Mouse (Mus musculus) lung, adult 2 months (tissue): ENCODE data around the gene Tdrd3. TPM values are rescaled to one million over a fixed set of nuclear protein-coding genes. Genes with fewer than 3 reads are reported as not detected.

ENCODE experiments used
- DNase-seq: peaks from one replicate; pipeline ENCODE4 v3.0.0; 2022
- H3K4me1 ChIP-seq: fragments of 200-500 bp; 2 replicates; pipeline ENCODE4 v1.6.1; 2011; ENCODE audit warnings: low read length; ENCODE audit not compliant: control insufficient read depth, insufficient read depth
- H3K4me3 ChIP-seq: fragments of 200-500 bp; replicated peaks from 2 replicates; pipeline ENCODE3; 2011; ENCODE audit warnings: low read depth, mild to moderate bottlenecking, control low read depth, low read length; ENCODE audit errors: extremely low read depth
- CTCF ChIP-seq: fragments of 200-500 bp; IDR thresholded peaks from 2 replicates; pipeline ENCODE4 v1.5.1; 2011; ENCODE audit warnings: mild to moderate bottlenecking, low read length, control low read depth; ENCODE audit not compliant: insufficient read depth
- POLR2A ChIP-seq: fragments of 200-500 bp; IDR thresholded peaks from 2 replicates; pipeline ENCODE4 v1.6.1; 2011; ENCODE audit warnings: low read depth, mild to moderate bottlenecking, control low read depth, low read length, borderline replicate concordance; ENCODE audit errors: extremely low read depth
- WGBS: fragments of 180-500 bp; shearing (Covaris S2); methylation state at CpG from one replicate; pipeline ENCODE4 v1.1.7; 2018; 5-methylcytosine and 5-hydroxymethylcytosine counted together
- polyA plus RNA-seq: library from polyadenylated mRNA; depleted of rRNA; stranded (reverse); fragments of >200 nt; gene quantifications from 2 replicates; pipeline ENCODE4 v1.2.3, GENCODE M21; 2012

Tdrd3 gene
- polyA plus RNA-seq, 1 experiment = 4.8 TPM

DNA sequence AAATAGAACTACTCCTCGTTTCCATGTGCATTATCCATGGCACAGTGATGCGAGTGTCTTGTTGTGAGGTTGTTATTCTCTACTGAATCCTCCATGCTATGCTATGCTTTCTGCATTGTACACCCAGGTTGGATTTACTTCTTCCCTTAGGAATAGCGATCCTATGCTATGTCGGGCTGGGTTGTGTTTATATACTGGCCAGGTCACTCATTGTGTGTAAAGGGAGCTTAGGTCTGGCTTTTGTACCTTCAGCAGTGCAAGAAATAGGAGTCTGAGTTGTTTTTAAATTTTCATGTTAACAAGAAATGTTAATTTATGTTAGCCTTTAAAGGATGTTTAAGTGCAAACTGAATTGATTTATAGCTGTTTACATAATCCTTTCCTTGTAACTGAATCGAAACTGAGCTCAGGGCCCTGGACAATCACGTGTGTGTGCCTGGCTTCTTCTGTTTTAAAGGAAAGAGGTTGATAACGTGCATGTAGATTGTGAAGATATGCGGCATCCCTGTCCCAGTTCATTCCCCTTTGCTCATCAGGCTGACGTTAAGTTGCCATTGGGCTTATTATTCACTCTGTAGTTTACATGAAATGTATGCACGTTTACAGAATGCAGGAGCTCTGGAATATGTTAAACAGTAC is 59.4 kb downstream of the Tdrd3 start:
- 45% methylated on average over 10 of the region's 10 CpGs for WGBS
- DNase-seq = no peak
- TF ChIP-seq POLR2A (no peak), CTCF (no peak)
- Histone ChIP-seq H3K4me1 (no peaks in the 10 kb centered on the region; the same call in 1 of the 2 replicates), H3K4me3 (no peak overlapping the region)

DNA sequence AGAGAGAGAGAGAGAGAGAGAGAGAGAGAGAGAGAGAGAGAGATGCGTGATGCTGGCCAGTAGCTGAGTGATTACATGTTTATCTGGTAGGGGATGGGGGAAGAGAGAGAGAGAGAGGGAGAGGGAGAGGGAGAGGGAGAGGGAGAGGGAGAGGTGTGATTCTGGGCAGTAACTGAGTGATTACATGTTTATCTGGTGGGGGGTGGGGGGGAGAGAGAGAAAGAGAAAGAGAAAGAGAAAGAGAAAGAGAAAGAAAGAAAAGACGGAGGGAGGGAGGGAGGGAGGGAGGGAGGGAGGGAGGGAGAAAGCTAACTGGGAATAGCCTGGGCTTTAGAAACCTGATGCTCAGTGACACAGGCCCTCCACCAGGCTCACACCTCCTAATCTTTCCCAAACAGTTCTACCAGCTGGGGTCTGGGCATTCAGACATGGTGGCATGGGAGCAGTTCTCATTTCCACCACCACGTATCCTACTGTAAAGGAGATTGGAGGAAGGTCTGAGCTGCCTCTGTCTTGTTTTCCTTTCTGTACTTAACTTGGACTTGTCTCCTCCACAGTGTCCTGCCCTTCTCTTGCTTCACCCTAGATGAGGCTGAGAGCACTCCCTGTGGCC is 62.0 kb downstream of the Tdrd3 start:
- TF ChIP-seq CTCF = no peak
- no peak for TF ChIP-seq POLR2A

DNA sequence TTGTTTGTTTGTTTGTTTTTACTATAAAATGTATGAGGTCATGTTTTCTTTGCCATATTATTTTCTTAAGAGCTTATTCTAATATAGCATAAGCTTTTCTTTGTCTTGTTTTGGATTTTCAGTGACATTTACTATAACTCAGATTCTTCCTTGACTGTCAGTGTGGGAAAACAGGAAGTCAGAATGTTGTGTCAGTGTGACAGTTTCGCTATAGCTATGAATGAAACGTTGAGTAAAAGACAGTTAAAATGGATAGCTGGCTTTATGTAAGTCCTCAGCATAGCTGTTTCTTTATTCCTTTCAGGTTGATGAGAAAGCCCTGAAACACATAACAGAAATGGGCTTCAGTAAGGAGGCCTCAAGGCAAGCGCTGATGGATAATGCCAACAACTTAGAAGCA is 69.4 kb downstream of the Tdrd3 start:
- DNase-seq = no peak
- 63% methylated on average over 3 of the region's 3 CpGs for WGBS
- Histone ChIP-seq H3K4me3 (no peak overlapping the region), H3K4me1 (no peaks in the 10 kb centered on the region)
- TF ChIP-seq CTCF (no peak), POLR2A (no peak)

More for the DNA sequence above, 62.0 kb downstream of the Tdrd3 start:
- Histone ChIP-seq H3K4me3 (peak overlapping the region; percentile 10), H3K4me1 (no peaks in the 10 kb centered on the region; the same call in 1 of the 2 replicates)
- 48% methylated on average over 3 of the region's 3 CpGs for WGBS
- no peak for DNase-seq

DNA sequence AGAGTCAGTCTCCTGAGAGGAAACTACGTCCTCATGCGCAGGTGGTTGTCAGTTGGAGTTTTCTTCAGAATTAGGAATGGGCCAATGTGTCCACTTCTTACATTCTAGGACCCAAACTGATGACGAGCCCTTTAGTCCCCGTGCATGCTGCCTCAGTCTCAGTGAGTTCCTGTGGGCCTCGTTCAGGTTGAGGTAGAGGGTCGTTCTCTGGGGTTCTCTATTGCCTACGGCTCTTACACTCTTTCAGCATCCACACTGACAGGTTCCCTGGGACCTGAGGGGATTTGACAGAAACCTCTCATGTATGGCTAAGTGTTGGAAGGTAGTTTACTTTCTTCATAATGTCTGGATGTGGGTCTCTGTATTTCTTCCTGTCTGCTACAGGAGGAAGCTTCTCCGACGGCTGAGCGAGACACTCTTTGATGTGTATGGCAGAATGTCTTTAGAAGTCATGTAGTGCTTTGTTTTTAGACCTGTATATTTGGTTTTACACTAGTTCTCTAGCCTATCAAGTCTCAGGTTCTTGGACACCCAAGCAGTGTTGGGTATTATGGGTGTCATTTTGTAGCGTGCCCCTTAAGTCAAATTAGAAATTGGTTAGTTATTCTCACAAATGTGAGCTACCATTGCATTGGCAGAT is 81.6 kb downstream of the Tdrd3 start:
- no peaks in the 10 kb centered on the region for H3K4me1 ChIP-seq
- no peak for TF ChIP-seq CTCF
- no peak for TF ChIP-seq POLR2A
- DNase-seq = no peak
- no peak overlapping the region for H3K4me3 ChIP-seq
- 85% methylated on average over 11 of the region's 11 CpGs for WGBS

DNA sequence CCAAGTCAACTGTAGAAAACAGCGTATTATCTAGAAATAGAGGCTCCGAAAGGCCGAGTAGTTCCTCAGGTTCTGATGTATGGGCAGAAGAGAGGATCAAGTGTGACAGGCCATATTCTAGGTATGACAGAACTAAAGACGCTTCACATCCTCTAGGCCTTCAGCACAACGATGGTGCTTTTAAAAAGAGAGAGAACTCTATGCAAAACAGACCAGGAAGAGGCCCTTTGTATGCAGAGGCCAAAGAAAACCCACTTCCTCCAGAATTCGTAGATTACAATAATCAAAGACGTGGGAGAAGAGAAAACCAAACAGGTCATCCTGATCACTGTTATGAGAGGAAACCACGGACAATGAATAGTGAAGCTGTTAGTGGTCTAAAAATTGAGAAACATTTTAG is 89.5 kb downstream of the Tdrd3 start:
- DNase-seq = no peak
- 64% methylated on average over 8 of the region's 8 CpGs for WGBS
- no peak for TF ChIP-seq CTCF
- TF ChIP-seq POLR2A = no peak
- H3K4me3 ChIP-seq = no peak overlapping the region
- no peaks in the 10 kb centered on the region; the same call in 1 of the 2 replicates for H3K4me1 ChIP-seq

DNA sequence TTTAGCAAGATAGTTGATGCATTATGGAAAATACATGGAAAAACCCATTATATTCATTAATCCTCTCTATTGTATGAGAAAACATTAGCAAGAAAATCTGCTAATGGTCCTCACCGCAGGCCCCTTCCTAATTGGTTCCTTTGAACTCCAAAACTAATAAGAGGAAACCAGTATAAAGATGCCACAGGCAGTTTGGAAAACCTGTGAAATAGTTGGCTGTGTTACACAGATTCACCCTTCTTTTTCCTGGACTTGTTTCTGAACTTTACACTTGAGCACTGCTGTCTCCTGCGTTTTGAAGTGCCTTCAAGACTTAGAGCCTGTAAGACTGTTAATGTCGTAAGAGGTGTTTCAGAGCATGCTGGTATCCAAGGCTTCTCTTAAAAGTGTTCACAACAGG is 98.8 kb downstream of the Tdrd3 start:
- no peak overlapping the region for H3K4me3 ChIP-seq
- no peak for DNase-seq
- no peaks in the 10 kb centered on the region for H3K4me1 ChIP-seq
- TF ChIP-seq POLR2A = no peak
- WGBS = 76% methylated on average over 3 of the region's 3 CpGs

DNA sequence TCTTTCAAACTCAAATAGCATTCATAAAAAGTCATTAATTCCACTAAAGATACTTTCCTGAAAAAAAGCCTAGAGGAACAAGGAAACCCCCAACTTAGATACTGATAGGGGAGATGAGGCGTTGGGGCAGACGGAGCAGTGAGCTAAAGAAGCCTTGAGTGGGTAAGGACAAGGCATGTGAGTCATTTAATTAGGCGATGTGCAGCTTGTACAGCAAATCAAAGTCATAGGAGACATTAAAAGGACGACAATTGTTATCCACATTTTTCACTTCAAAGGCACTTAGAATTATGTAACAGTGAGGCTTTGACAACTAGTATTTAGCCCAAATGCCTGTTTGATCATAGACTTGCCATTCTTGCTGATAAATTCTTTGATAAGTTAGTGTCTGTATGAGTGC is 100.9 kb downstream of the Tdrd3 start:
- no peak for DNase-seq
- H3K4me1 ChIP-seq = no peaks in the 10 kb centered on the region
- TF ChIP-seq POLR2A (no peak), CTCF (no peak)
- H3K4me3 ChIP-seq = no peak overlapping the region
- 79% methylated on average over 4 of the region's 4 CpGs for WGBS

DNA sequence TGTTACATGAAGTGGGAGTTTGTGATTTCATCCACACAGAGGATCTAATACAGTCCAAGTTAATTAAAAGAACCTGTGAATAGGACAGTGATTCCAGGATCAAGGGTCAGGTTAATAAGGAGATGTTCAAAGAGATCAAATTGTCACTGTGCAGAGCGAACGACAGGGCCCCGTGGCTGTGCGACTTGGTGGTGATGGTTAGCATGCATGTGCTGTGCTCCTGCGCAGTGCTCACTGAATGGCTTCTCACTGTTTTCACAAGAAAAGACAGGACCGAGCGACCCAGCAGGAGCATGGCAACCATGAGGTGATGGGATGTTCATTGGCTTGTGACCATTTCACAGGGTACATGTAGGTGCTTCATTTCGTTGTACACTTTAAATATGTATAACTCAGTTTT is 115.4 kb downstream of the Tdrd3 start:
- 96% methylated on average over 8 of the region's 8 CpGs for WGBS
- Histone ChIP-seq H3K4me1 (no peaks in the 10 kb centered on the region), H3K4me3 (no peak overlapping the region)
- no peak for DNase-seq
- TF ChIP-seq CTCF (no peak), POLR2A (no peak)

DNA sequence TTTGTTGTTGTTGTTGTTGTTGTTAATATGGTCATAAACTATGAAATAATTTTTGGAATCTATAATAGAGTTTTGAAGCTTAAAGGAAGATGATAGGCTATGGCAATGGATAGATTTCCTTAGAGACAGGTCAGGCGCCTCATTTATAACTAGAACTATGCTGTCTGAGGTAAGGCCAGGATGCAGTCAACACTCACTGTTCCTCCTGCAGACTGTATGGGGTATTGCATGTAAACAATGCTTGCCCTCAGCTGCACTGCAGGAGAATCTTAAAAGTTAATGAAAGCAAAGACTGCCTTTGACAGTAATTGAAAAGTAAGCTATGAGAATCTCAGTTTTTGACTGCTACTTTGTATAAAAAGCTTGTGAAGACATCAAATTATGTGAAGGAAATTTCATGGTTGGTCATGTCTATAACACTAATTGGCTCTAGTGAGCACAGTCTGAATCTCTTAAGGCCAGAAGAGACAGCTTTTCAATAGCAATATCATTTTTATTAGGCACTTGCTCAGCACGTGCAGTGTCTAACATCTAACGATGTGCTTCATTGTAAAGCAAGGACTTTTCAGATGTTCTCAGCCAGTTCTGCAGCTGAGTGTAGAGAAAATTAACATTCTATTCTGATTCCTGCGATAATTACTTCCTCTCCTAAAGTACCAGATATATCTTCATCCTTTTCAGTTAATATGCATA is 120.8 kb downstream of the Tdrd3 start:
- WGBS = 91% methylated on average over 4 of the region's 4 CpGs
- no peaks in the 10 kb centered on the region for H3K4me1 ChIP-seq
- DNase-seq = no peak
- TF ChIP-seq CTCF (no peak), POLR2A (no peak)
- H3K4me3 ChIP-seq = no peak overlapping the region
